Mouse (Mus musculus) CH12.LX (cell line): ENCODE measurements around the gene Tmem229a. TPM values are rescaled to one million over a fixed set of nuclear protein-coding genes. Genes with fewer than 3 reads are reported as not detected.

Experiments used
- DNase-seq: peaks from one replicate; pipeline ENCODE4 v3.0.0-alpha.2; 2013; ENCODE audit errors: extremely low read depth
- H3K27ac ChIP-seq: 2 replicates; pipeline ENCODE4 v1.5.1; 2012; ENCODE audit warnings: low read depth, mild to moderate bottlenecking, control low read depth, moderate library complexity; ENCODE audit not compliant: insufficient read depth
- H3K27me3 ChIP-seq: replicated peaks from 2 replicates; pipeline ENCODE3; 2012; ENCODE audit warnings: inconsistent platforms
- H3K36me3 ChIP-seq, 2 experiments: replicated peaks in 1 of 2; 2 replicates each; pipeline versions ENCODE3 to v1.6.1; 2012; ENCODE audit warnings: inconsistent platforms in 1 of 2, low read length in 1 of 2, mild to moderate bottlenecking in 1 of 2, mixed read lengths in 1 of 2, moderate library complexity in 1 of 2; ENCODE audit not compliant: control insufficient read depth in 1 of 2, insufficient read depth in 1 of 2
- H3K4me1 ChIP-seq, 2 experiments: 2 replicates each; pipeline ENCODE4 v1.6.1; 2012; ENCODE audit warnings: inconsistent platforms in 1 of 2, moderate library complexity in 1 of 2; ENCODE audit not compliant: insufficient read depth in 2 of 2, control insufficient read depth in 1 of 2
- H3K4me2 ChIP-seq: 2 replicates; pipeline ENCODE4 v1.6.1; 2012; ENCODE audit warnings: low read depth, mild to moderate bottlenecking, control low read depth; ENCODE audit not compliant: poor library complexity, insufficient read depth, severe bottlenecking
- H3K4me3 ChIP-seq, 3 experiments: fragments of 150-350 bp in 1 of 3; sonication (generic) in 1 of 3; replicated peaks in 1 of 3; 2 replicates each; pipeline versions ENCODE3 to v1.5.1; 2011 to 2012; ENCODE audit warnings: low read depth in 2 of 3, low read length in 2 of 3, mild to moderate bottlenecking in 2 of 3, moderate library complexity in 2 of 3, control low read depth in 1 of 3, improper control_type of control experiment in 1 of 3, inconsistent platforms in 1 of 3, mixed read lengths in 1 of 3; ENCODE audit not compliant: poor library complexity in 1 of 3
- H3K79me2 ChIP-seq: replicated peaks from 2 replicates; pipeline ENCODE4 v1.6.1; 2012; ENCODE audit warnings: mild to moderate bottlenecking, moderate library complexity; ENCODE audit not compliant: control insufficient read depth, poor library complexity, insufficient read depth, severe bottlenecking; ENCODE audit errors: extremely low read depth
- H3K9ac ChIP-seq: 2 replicates; pipeline ENCODE4 v1.6.1; 2012; ENCODE audit warnings: low read depth, mild to moderate bottlenecking, control low read depth, moderate library complexity; ENCODE audit not compliant: insufficient read depth
- H3K9me3 ChIP-seq: replicated peaks from 2 replicates; pipeline ENCODE3; 2012; ENCODE audit warnings: low read length, inconsistent platforms, mixed read lengths
- BHLHE40 ChIP-seq: IDR thresholded peaks from 2 replicates; pipeline ENCODE4 v1.6.1; 2011; ENCODE audit warnings: mild to moderate bottlenecking, low read depth, low read length, improper control_type of control experiment
- CHD1 ChIP-seq: IDR thresholded peaks from 2 replicates; pipeline ENCODE4 v1.6.1; 2012; ENCODE audit warnings: low read depth, low read length, improper control_type of control experiment, inconsistent platforms
- CHD2 ChIP-seq: IDR thresholded peaks from 2 replicates; pipeline ENCODE4 v1.6.1; 2011; ENCODE audit warnings: low read length, improper control_type of control experiment
- CTCF ChIP-seq, 2 experiments: IDR thresholded peaks in 1 of 2; conservative IDR thresholded peaks in 1 of 2; 2 replicates each; pipeline ENCODE4 v1.5.1; 2011 to 2012; ENCODE audit warnings: low read depth in 2 of 2, low read length in 2 of 2, improper control_type of control experiment in 1 of 2, inconsistent platforms in 1 of 2, mild to moderate bottlenecking in 1 of 2, moderate library complexity in 1 of 2
- EP300 ChIP-seq: IDR thresholded peaks from 2 replicates; pipeline ENCODE4 v1.6.1; 2011; ENCODE audit warnings: low read length, improper control_type of control experiment
- ETS1 ChIP-seq: conservative IDR thresholded peaks from 2 replicates; pipeline ENCODE4 v1.6.1; 2012; ENCODE audit warnings: low read depth, mild to moderate bottlenecking, inconsistent platforms, low read length, improper control_type of control experiment, moderate library complexity
- IRF4 ChIP-seq: IDR thresholded peaks from 2 replicates; pipeline ENCODE4 v1.6.1; 2014; ENCODE audit warnings: low read depth, mild to moderate bottlenecking, inconsistent platforms, low read length, improper control_type of control experiment
- JUN ChIP-seq: IDR thresholded peaks from 2 replicates; pipeline ENCODE4 v1.6.1; 2011; ENCODE audit warnings: low read depth, mild to moderate bottlenecking, low read length, improper control_type of control experiment, moderate library complexity; ENCODE audit not compliant: insufficient read depth
- JUND ChIP-seq: conservative IDR thresholded peaks from 2 replicates; pipeline ENCODE4 v1.6.1; 2011; ENCODE audit warnings: low read depth, low read length, improper control_type of control experiment
- KAT2A ChIP-seq: IDR thresholded peaks from 2 replicates; pipeline ENCODE4 v1.6.1; 2012; ENCODE audit warnings: low read length, improper control_type of control experiment, inconsistent platforms; ENCODE audit not compliant: insufficient replicate concordance
- MAX ChIP-seq: IDR thresholded peaks from 2 replicates; pipeline ENCODE4 v1.6.1; 2011; ENCODE audit warnings: low read length, improper control_type of control experiment
- MAZ ChIP-seq: IDR thresholded peaks from 2 replicates; pipeline ENCODE4 v1.6.1; 2012; ENCODE audit warnings: low read depth, mild to moderate bottlenecking, inconsistent platforms, low read length, improper control_type of control experiment, moderate library complexity
- MEF2A ChIP-seq: IDR thresholded peaks from 2 replicates; pipeline ENCODE4 v1.6.1; 2014; ENCODE audit warnings: low read depth, mild to moderate bottlenecking, inconsistent platforms, low read length, improper control_type of control experiment, borderline replicate concordance
- NELFE ChIP-seq: IDR thresholded peaks from 2 replicates; pipeline ENCODE4 v1.6.1; 2011; ENCODE audit warnings: low read depth, low read length, improper control_type of control experiment
- PAX5 ChIP-seq: IDR thresholded peaks from 2 replicates; pipeline ENCODE4 v1.6.1; 2012; ENCODE audit warnings: low read length, inconsistent platforms, mixed read lengths
- POLR2AphosphoS2 ChIP-seq: IDR thresholded peaks from 2 replicates; pipeline ENCODE4 v1.6.1; 2011; ENCODE audit warnings: low read depth, low read length, improper control_type of control experiment
- RCOR1 ChIP-seq: conservative IDR thresholded peaks from 2 replicates; pipeline ENCODE4 v1.6.1; 2012; ENCODE audit warnings: low read depth, mild to moderate bottlenecking, inconsistent platforms, low read length, improper control_type of control experiment
- SIN3A ChIP-seq: IDR thresholded peaks from 2 replicates; pipeline ENCODE4 v1.6.1; 2012; ENCODE audit warnings: low read length, improper control_type of control experiment, inconsistent platforms
- SMC3 ChIP-seq: IDR thresholded peaks from 2 replicates; pipeline ENCODE4 v1.6.1; 2011; ENCODE audit warnings: low read depth, low read length, improper control_type of control experiment
- TBP ChIP-seq: conservative IDR thresholded peaks from 2 replicates; pipeline ENCODE4 v1.6.1; 2011; ENCODE audit warnings: low read depth, low read length, improper control_type of control experiment
- USF1 ChIP-seq: IDR thresholded peaks from 2 replicates; pipeline ENCODE4 v1.6.1; 2014; ENCODE audit warnings: low read depth, mild to moderate bottlenecking, inconsistent platforms, low read length, improper control_type of control experiment
- ZC3H11A ChIP-seq: IDR thresholded peaks from 2 replicates; pipeline ENCODE4 v1.6.1; 2012; ENCODE audit warnings: low read depth, mild to moderate bottlenecking, inconsistent platforms, low read length, improper control_type of control experiment
- ZMIZ1 ChIP-seq: IDR thresholded peaks from 2 replicates; pipeline ENCODE4 v1.6.1; 2012; ENCODE audit warnings: low read depth, mild to moderate bottlenecking, inconsistent platforms, low read length, improper control_type of control experiment
- ZNF384 ChIP-seq: IDR thresholded peaks from 2 replicates; pipeline ENCODE4 v1.6.1; 2012; ENCODE audit warnings: low read depth, low read length, improper control_type of control experiment, inconsistent platforms
- dilution Hi-C: fragments of 300-500 bp; cut with MboI; formaldehyde crosslinking; loops from 2 replicates; pipeline ENCODE4 v1.14.3; 2020; ENCODE audit warnings: low sequenced_read_pairs; ENCODE audit not compliant: extremely low pct_unique_long_range_greater_than_20kb, extremely low pct_ligation_motif_present
- in situ Hi-C: fragments of 300-500 bp; cut with MboI; formaldehyde crosslinking; loops from 3 replicates; pipeline ENCODE4 v1.14.3; 2019; ENCODE audit warnings: low sequenced_read_pairs, low pct_ligation_motif_present, low pct_unique_long_range_greater_than_20kb, mixed read lengths
- polyA plus RNA-seq: library from polyadenylated mRNA; unstranded; fragments of >175 nt; gene quantifications from 2 replicates; pipeline ENCODE4 v1.2.1, GENCODE M21; 2012; ENCODE audit warnings: low read depth; ENCODE audit not compliant: insufficient read length
- total RNA-seq, 2 experiments: library from RNA; depleted of rRNA; stranded (reverse); fragments of 300-350 nt in 1 of 2; fragments of >200 nt in 1 of 2; gene quantifications; 2 replicates each; pipeline ENCODE4 v1.2.3; 2012 to 2014

Tmem229a gene
- total and polyA plus RNA-seq, 3 experiments, result not detected

GRCm38 (mm10) chr6:24989836-24990235, 33.7 kb upstream of the Tmem229a start:
- H3K79me2 ChIP-seq, result no peaks in the 10 kb centered on the region
- TF ChIP-seq RCOR1 (no peak), SMC3 (no peak), CTCF (conservative IDR thresholded peaks at IDR 0.05 in 1 of 2, IDR thresholded peaks at IDR 0.05 in 1 of 2; ENCODE audit: low read depth in 2 of 2, low read length in 2 of 2) (no peak), JUN (no peak), ZNF384 (no peak)
- dilution Hi-C loops, result no loop called here

DNA sequence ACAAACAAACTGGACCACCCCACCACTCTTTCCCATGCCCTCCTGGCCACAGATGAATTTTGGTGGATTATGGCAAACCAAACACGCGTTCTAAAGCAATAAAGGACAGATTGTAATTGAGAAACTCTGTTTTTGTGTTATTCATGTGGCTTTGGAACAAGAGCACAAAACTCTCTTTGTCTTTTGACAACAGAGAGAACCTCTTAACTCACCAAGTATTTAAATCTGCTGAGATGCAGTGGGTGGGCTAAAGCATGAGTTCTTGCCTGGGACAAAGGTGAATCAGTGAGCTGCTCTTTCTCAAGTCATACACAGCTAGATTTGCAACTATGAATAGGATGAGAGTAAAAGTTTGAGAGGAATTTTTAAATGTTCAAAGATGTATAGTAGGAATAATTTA, 20.1 kb upstream of the Tmem229a start:
- Histone ChIP-seq H3K9ac (no peak overlapping the region), H3K4me3 (no peak overlapping the region), H3K4me2 (no peak overlapping the region), H3K79me2 (no peaks in the 10 kb centered on the region), H3K4me1 (no peaks in the 10 kb centered on the region), H3K27ac (no peak overlapping the region), H3K9me3 (no peaks in the 10 kb centered on the region), H3K36me3 (no peaks in the 10 kb centered on the region), H3K27me3 (no peaks in the 10 kb centered on the region)
- in situ Hi-C loops (no loop called here), dilution Hi-C loops (no loop called here)
- DNase-seq, result no peak
- TF ChIP-seq JUN, result no peak
- TF ChIP-seq CHD1, result no peak
- TF ChIP-seq MAZ, result no peak
- TF ChIP-seq KAT2A, result no peak
- TF ChIP-seq MEF2A, result no peak
- TF ChIP-seq USF1, result no peak
- no peak for TF ChIP-seq NELFE

More at GRCm38 (mm10) chr6:24989836-24990235, 33.7 kb upstream of the Tmem229a start:
- H3K4me2 ChIP-seq, result no peak overlapping the region
- no peak overlapping the region for H3K27ac ChIP-seq
- no peaks in the 10 kb centered on the region for H3K4me1 ChIP-seq
- no peak for DNase-seq
- no peak overlapping the region for H3K4me3 ChIP-seq
- no peak overlapping the region for H3K9ac ChIP-seq
- H3K36me3 ChIP-seq, result no peaks in the 10 kb centered on the region
- no peaks in the 10 kb centered on the region for H3K27me3 ChIP-seq
- H3K9me3 ChIP-seq, result no peaks in the 10 kb centered on the region
- in situ Hi-C loops, result no loop called here

DNA sequence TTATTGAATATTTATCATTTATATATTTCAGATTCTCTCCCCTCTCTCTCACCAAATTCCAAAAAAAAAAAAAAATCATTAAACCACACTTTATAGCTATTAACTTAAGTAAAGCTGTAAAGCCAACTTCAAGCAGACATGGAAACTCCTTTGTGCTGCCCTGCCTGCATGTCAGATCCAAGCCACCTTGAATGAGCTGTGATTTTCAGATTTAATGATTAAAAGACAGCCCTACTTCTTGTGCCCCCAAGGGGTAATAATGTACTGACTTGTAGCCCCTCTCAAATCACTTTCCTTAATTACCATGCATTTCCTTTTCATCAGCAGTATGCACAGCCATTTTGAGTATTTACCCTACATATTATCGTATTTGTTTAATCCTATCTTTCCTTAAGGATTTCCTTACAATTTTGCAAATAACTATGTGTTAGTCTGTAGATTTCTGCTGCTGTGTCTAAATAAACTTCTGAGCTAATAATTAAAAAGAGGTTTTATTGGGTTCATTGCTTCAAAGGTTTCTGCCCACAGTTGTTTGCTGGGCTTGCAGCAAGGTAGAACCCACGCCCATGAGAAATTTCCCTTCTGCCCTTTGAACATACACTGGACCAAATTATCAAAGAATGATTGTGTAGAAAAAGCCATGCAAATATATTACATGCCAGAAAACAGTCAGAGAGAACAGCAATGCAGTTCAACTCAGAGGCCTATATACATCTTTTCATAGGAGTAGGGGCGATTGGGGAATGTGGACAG, 12.6 kb upstream of the Tmem229a start:
- in situ Hi-C loops, result no loop called here

More for the DNA sequence above, 12.6 kb upstream of the Tmem229a start:
- no peak overlapping the region for H3K4me3 ChIP-seq
- no peaks in the 10 kb centered on the region; a peak in 1 of 4 replicates for H3K4me1 ChIP-seq
- TF ChIP-seq ZNF384 (no peak), ZMIZ1 (no peak), MEF2A (no peak), JUND (no peak), BHLHE40 (no peak), POLR2AphosphoS2 (no peak), SIN3A (no peak), CHD2 (no peak), CTCF (conservative IDR thresholded peaks at IDR 0.05 in 1 of 2, IDR thresholded peaks at IDR 0.05 in 1 of 2; ENCODE audit: low read depth in 2 of 2, low read length in 2 of 2) (no peak), NELFE (no peak), MAX (no peak), PAX5 (no peak), IRF4 (no peak), TBP (no peak), ZC3H11A (no peak), EP300 (no peak), CHD1 (no peak), ETS1 (no peak)
- H3K4me2 ChIP-seq, result no peak overlapping the region
- H3K9me3 ChIP-seq, result no peaks in the 10 kb centered on the region
- no peaks in the 10 kb centered on the region for H3K36me3 ChIP-seq
- no peak for DNase-seq
- H3K9ac ChIP-seq, result no peak overlapping the region
- H3K27me3 ChIP-seq, result no peaks in the 10 kb centered on the region
- H3K79me2 ChIP-seq, result no peaks in the 10 kb centered on the region
- H3K27ac ChIP-seq, result no peak overlapping the region
- dilution Hi-C loops, result no loop called here
